Mouse (Mus musculus) midbrain, embryonic 11.5 days (tissue): ENCODE measurements at regions not wholly inside any gene's neighbourhood (a gene's known extent, or its start where the extent isn't known, plus 50 kb on each side); places are given as distances from the start of the nearest gene placed in this dataset.

Source experiments
- ATAC-seq: fragments of 200-750 bp; cut with Nextera tagmentation; 2 replicates; pipeline ENCODE4 v1.8.0; 2017; ENCODE audit warnings: moderate TSS enrichment, moderate library complexity; ENCODE audit not compliant: low FRiP score
- DNase-seq: peaks from one replicate; pipeline ENCODE4 v3.0.0; 2015; ENCODE audit warnings: low spot score; ENCODE audit errors: missing footprints
- H3K27ac ChIP-seq: fragments of 300-500 bp; sonication (generic); 2 replicates; pipeline ENCODE4 v1.5.1; 2014; ENCODE audit warnings: low read depth, low read length
- H3K27me3 ChIP-seq: fragments of 300-500 bp; sonication (generic); 2 replicates; pipeline ENCODE4 v1.6.1; 2014; ENCODE audit warnings: mild to moderate bottlenecking, low read length, moderate library complexity, mixed read lengths; ENCODE audit not compliant: control insufficient read depth, insufficient read depth
- H3K36me3 ChIP-seq: fragments of 300-500 bp; sonication (generic); 2 replicates; pipeline ENCODE4 v1.6.1; 2014; ENCODE audit warnings: mild to moderate bottlenecking, low read length, moderate library complexity, mixed read lengths; ENCODE audit not compliant: control insufficient read depth, insufficient read depth
- H3K4me1 ChIP-seq: fragments of 300-500 bp; sonication (generic); 2 replicates; pipeline ENCODE4 v1.6.1; 2014; ENCODE audit warnings: low read length; ENCODE audit not compliant: control insufficient read depth, insufficient read depth
- H3K4me2 ChIP-seq: fragments of 300-500 bp; sonication (generic); 2 replicates; pipeline ENCODE4 v1.6.1; 2014; ENCODE audit warnings: mild to moderate bottlenecking, moderate library complexity
- H3K4me3 ChIP-seq: fragments of 300-500 bp; sonication (generic); 2 replicates; pipeline ENCODE4 v1.5.1; 2014; ENCODE audit warnings: low read depth, low read length
- H3K9ac ChIP-seq: fragments of 300-500 bp; sonication (generic); 2 replicates; pipeline ENCODE4 v1.6.1; 2014; ENCODE audit warnings: low read length
- H3K9me3 ChIP-seq: fragments of 300-500 bp; sonication (generic); 2 replicates; pipeline ENCODE4 v1.6.1; 2016; ENCODE audit warnings: low read length; ENCODE audit not compliant: control insufficient read depth
- WGBS: fragments of 180-500 bp; shearing (Covaris S2); extraction: QIAGEN DNeasy Blood & Tissue Kit; methylation state at CpG from one replicate; pipeline ENCODE4 v1.1.7; 2014; 5-methylcytosine and 5-hydroxymethylcytosine counted together

- no peaks in the 10 kb centered on the region for H3K36me3 ChIP-seq
- H3K4me2 ChIP-seq = no peak overlapping the region
- no peak overlapping the region for H3K27ac ChIP-seq
- H3K9me3 ChIP-seq = no peaks in the 10 kb centered on the region
- H3K4me3 ChIP-seq = no peak overlapping the region
- no peak overlapping the region for H3K9ac ChIP-seq
- DNase-seq (no peak), ATAC-seq (no peak)
- H3K4me1 ChIP-seq = no peaks in the 10 kb centered on the region
- H3K27me3 ChIP-seq = no peaks in the 10 kb centered on the region
- 76% methylated on average over 1 of the region's 1 CpGs for WGBS
These were observed 151.1 kb upstream of the Lrrn1 start for GRCm38 (mm10) chr6:107378489-107378888.

GRCm38 (mm10) chr6:107380621-107381020 lies 148.9 kb upstream of the Lrrn1 start:
- ATAC-seq = no peak
- no peak overlapping the region for H3K4me3 ChIP-seq
- H3K4me2 ChIP-seq = no peak overlapping the region
- no peak for DNase-seq
- H3K27me3 ChIP-seq = no peaks in the 10 kb centered on the region
- WGBS = 74% methylated on average over 1 of the region's 1 CpGs
- H3K4me1 ChIP-seq = no peaks in the 10 kb centered on the region
- no peak overlapping the region for H3K27ac ChIP-seq
- H3K36me3 ChIP-seq = no peaks in the 10 kb centered on the region
- no peaks in the 10 kb centered on the region for H3K9me3 ChIP-seq
- H3K9ac ChIP-seq = no peak overlapping the region

- Histone ChIP-seq H3K4me1 (no peaks in the 10 kb centered on the region), H3K9ac (no peak overlapping the region), H3K36me3 (no peaks in the 10 kb centered on the region), H3K4me3 (no peak overlapping the region), H3K27ac (no peak overlapping the region), H3K9me3 (no peaks in the 10 kb centered on the region), H3K27me3 (no peaks in the 10 kb centered on the region), H3K4me2 (no peak overlapping the region)
- DNase-seq (no peak), ATAC-seq (no peak)
- 52% methylated on average over 7 of the region's 7 CpGs for WGBS
These were observed 143.4 kb upstream of the Lrrn1 start for GRCm38 (mm10) chr6:107386094-107386678.

- H3K4me1 ChIP-seq = no peaks in the 10 kb centered on the region
- no peaks in the 10 kb centered on the region for H3K9me3 ChIP-seq
- no peak overlapping the region for H3K27ac ChIP-seq
- H3K4me3 ChIP-seq = no peak overlapping the region
- no peaks in the 10 kb centered on the region for H3K27me3 ChIP-seq
- ATAC-seq = no peak
- H3K36me3 ChIP-seq = no peaks in the 10 kb centered on the region
- H3K4me2 ChIP-seq = no peak overlapping the region
- DNase-seq = no peak
- no peak overlapping the region for H3K9ac ChIP-seq
- 49% methylated on average over 3 of the region's 3 CpGs for WGBS
These were observed 139.7 kb upstream of the Lrrn1 start for GRCm38 (mm10) chr6:107389892-107390291.

GRCm38 (mm10) chr6:107394611-107395010 lies 135.0 kb upstream of the Lrrn1 start:
- Histone ChIP-seq H3K4me3 (no peak overlapping the region), H3K27ac (no peak overlapping the region), H3K4me1 (no peaks in the 10 kb centered on the region), H3K27me3 (no peaks in the 10 kb centered on the region), H3K9ac (no peak overlapping the region), H3K4me2 (no peak overlapping the region), H3K9me3 (no peaks in the 10 kb centered on the region), H3K36me3 (no peaks in the 10 kb centered on the region)
- ATAC-seq (no peak), DNase-seq (no peak)
- 74% methylated on average over 2 of the region's 2 CpGs for WGBS

GRCm38 (mm10) chr6:107415766-107416165 lies 113.8 kb upstream of the Lrrn1 start:
- DNase-seq (no peak), ATAC-seq (no peak)
- H3K36me3 ChIP-seq = no peaks in the 10 kb centered on the region
- H3K4me2 ChIP-seq = no peak overlapping the region
- H3K4me3 ChIP-seq = no peak overlapping the region
- 81% methylated on average over 4 of the region's 4 CpGs for WGBS
- no peak overlapping the region for H3K27ac ChIP-seq
- H3K27me3 ChIP-seq = no peaks in the 10 kb centered on the region
- H3K9ac ChIP-seq = no peak overlapping the region
- H3K4me1 ChIP-seq = no peaks in the 10 kb centered on the region
- no peaks in the 10 kb centered on the region for H3K9me3 ChIP-seq

- WGBS = 53% methylated on average over 3 of the region's 3 CpGs
- H3K4me1 ChIP-seq = no peaks in the 10 kb centered on the region
- no peak overlapping the region for H3K9ac ChIP-seq
- H3K4me3 ChIP-seq = no peak overlapping the region
- H3K4me2 ChIP-seq = no peak overlapping the region
- H3K36me3 ChIP-seq = no peaks in the 10 kb centered on the region
- H3K9me3 ChIP-seq = no peaks in the 10 kb centered on the region
- ATAC-seq (no peak), DNase-seq (no peak)
- H3K27ac ChIP-seq = no peak overlapping the region
- no peaks in the 10 kb centered on the region for H3K27me3 ChIP-seq
These were observed 107.5 kb upstream of the Lrrn1 start for GRCm38 (mm10) chr6:107422091-107422490.

- no peak for ATAC-seq
- Histone ChIP-seq H3K27me3 (no peaks in the 10 kb centered on the region), H3K4me1 (no peaks in the 10 kb centered on the region), H3K9ac (no peak overlapping the region), H3K4me2 (no peak overlapping the region), H3K27ac (no peak overlapping the region), H3K4me3 (no peak overlapping the region), H3K9me3 (no peaks in the 10 kb centered on the region), H3K36me3 (no peaks in the 10 kb centered on the region)
- 72% methylated on average over 3 of the region's 3 CpGs for WGBS
- DNase-seq = no peak
These were observed 103.0 kb upstream of the Lrrn1 start for GRCm38 (mm10) chr6:107426529-107426928.

GRCm38 (mm10) chr6:107431033-107431432 lies 98.5 kb upstream of the Lrrn1 start:
- no peak for ATAC-seq
- Histone ChIP-seq H3K9ac (no peak overlapping the region), H3K4me2 (no peak overlapping the region), H3K27me3 (no peaks in the 10 kb centered on the region), H3K4me1 (no peaks in the 10 kb centered on the region), H3K27ac (no peak overlapping the region), H3K9me3 (no peaks in the 10 kb centered on the region), H3K4me3 (no peak overlapping the region), H3K36me3 (no peaks in the 10 kb centered on the region)
- no peak for DNase-seq
- 79% methylated on average over 4 of the region's 4 CpGs for WGBS

GRCm38 (mm10) chr6:107442058-107442457 lies 87.5 kb upstream of the Lrrn1 start:
- Histone ChIP-seq H3K9ac (no peak overlapping the region), H3K4me1 (no peaks in the 10 kb centered on the region), H3K9me3 (no peaks in the 10 kb centered on the region), H3K27ac (no peak overlapping the region), H3K4me3 (no peak overlapping the region), H3K4me2 (no peak overlapping the region), H3K36me3 (no peaks in the 10 kb centered on the region), H3K27me3 (no peaks in the 10 kb centered on the region)
- no peak for ATAC-seq
- DNase-seq = no peak
- WGBS = 80% methylated on average over 1 of the region's 1 CpGs
